Mouse (Mus musculus) ovary, adult 18-20 months (tissue): Measurements from ENCODE around the gene Zfp217.

Experiments used
- DNase-seq: peaks from one replicate; pipeline ENCODE4 v3.0.0; 2022; ENCODE audit warnings: low spot score, mixed read lengths

Zfp217 gene

DNA sequence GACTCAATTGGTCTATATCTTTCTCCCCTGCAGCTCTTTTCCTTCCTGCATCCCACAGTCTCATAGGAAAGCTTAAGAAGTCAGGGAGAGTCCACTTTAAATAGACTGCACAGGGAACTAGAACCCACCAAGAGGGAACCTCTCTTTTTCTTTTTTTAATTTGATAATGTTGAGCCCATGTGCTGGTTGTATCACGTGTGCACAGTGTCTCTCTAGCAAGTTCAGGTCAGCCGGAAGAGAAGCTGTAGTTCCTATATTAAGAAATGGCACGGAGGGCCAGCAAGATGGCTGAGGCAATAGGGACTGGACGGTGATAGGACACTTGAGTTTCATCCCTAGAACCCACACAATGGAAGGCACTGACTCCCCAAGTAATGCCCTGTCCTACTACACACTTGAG, 11.1 kb upstream of the Zfp217 start:
- DNase-seq: no peak

DNA sequence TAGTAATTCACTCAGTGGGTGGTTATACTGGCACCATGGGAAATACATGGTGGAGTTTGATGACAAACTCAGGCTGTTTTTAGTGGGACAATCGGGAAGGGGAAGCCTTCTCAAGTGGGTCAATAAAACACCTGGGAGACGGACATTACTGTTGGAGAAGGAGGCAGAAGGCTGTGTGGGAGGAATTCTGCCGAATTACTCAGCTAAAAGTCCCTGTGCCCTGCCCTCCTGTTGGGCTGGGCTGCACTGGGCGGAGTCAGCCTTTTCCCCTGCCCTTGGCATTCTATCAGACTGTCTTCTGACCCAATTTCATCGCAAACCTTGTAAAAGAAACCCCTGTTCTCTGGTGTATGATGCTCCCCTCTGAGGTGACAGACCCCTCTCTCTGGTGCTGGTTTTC, 10.3 kb upstream of the Zfp217 start:
- DNase-seq: peak; percentile 30

DNA sequence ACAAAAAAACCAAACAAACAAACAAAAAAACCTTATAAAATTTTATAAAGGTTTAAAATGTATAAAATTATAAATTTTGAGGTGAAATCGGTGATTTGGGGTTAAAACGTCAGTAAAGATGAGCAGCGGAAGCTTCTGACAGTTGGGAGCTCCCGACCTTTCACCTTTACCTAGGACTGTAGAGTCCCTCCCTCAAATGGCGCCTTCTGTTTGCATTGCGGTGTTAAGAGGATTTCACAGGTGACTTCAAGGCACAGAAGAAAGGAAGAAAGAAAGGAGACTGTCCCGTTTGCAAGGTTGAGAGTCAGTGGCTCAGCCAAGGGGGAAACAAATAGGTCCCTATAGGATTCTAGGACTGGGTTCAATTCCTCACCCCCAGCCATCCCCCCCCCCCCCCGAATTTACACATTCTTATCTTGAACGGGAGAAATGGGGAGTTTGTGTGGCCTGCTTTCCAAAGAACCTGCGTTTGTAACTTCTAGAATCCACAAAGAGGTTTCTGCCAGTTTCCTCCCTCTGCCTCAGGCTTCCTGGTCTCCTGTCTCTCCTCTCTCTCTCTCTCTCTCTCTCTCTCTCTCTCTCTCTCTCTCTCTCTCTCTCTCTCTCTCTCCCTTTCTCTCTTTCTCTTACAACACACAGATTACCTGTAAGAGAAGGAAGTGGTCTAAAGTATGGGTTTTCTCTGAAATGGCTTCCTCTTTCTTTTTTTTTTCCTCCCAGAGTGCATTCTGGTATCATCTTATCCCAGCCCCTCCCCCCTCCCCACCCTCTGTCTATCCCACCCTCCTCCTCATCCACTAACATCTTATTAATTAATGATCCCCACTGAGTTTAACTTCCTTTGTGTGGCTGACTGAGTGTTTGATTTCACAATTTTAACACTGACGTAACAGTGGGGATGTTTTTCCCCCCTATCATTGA, 9.6 kb upstream of the Zfp217 start:
- DNase-seq: no peak

DNA sequence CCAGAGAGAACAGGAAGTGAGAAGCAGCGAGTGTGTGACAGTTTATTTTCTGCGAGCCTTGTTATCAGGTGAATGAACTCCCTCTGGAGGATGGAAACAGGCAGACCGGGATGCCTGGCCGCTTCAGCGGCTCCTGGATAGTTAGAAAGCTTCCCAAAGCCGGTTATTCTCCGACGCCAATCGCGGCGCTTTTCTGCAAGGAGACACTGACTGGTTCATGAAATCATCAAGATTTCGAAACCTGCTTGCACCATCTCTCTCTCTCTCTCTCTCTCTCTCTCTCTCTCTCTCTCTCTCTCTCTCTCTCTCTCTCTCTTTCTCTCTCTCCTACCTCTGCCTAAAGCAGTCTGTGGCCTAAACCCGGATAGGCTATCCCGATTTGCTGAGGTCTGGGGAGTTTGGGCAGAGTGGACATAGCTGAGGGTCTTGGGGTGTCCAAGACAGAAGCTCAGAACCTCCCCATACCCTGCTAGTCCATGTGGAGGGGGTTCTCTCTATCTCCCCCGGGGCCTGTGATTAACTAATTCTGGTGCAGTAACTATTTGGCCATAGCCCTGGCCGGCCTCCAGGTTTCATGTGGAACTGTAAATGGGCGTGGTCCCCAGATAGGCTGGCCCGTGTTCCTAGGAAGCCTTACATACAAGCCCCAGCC, 7.3 kb upstream of the Zfp217 start:
- peak; percentile 51 for DNase-seq

DNA sequence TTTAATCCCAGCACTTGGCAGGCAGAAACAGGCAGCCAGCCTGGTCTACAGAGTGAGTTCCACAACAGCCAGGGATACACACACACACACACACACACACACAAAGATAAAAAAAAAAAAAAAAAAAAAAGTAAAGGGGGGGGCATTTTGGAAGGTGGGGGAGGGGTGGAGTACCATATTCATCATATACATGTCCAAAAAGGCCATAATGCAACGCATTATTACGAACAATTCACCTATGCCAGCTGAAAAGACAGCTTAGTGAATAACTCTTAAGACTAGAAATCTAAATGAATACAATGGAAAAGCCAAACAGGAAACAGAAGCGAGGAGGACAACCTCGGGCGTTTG, 6.8 kb upstream of the Zfp217 start:
- DNase-seq: no peak

DNA sequence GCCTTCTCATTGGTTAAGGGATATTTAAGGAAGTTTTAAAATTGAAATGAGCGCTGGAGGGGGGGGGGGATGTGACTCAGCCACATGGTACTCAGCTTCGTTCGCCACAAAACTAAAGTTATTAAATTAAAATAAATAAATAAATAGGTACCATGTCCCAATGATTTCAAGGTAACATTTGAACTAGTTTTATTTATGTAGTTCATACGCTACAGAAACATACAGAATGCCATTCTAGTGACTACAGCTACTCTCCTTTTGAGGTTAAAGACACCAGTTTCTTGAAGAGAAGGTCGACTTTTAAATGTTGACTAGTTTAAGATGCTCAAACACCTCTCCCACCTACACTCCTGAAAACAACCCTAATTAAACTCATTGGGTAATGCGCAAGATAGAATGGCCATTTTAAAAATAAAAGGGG, 6.4 kb upstream of the Zfp217 start:
- DNase-seq: no peak

DNA sequence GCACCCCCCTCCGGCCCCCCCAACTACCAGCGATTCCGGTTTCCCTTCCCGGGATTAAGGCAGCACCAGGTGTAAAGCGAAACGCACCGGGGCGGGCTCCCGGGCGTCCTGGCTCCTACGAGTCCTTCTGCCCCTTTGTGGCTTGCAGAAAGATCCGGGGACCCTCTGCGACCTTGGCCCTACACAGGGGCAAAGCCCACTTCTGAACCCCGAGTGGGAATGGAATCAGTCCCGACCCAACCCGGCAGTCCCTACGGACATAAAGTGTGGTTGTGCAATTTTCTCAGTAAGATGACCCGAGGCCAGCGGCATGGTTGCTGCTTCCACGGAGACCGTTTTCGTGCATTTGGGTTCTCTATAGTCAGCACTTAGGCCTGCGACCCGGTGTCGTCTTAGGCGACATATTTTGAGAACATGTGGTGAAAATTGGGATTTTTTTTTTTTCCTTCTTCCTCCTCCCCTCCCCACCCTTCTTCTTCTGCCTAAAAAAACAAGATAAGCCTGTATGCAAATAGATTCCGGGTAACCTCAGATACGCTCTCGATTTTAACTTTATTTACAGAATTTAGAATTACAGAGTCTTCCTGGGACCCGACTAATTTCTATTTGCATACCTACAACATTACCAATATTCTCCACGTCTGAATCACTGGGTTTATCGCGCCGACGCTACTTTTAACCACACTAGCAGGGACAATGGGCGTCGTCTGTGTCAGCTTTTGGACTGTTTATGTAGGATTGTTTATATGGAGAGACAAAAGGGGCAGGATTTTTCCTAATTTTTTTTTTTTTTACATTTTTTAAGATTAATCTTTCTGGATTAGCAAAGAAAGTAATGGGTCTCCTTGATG, 5.7 kb upstream of the Zfp217 start:
- DNase-seq: no peak

DNA sequence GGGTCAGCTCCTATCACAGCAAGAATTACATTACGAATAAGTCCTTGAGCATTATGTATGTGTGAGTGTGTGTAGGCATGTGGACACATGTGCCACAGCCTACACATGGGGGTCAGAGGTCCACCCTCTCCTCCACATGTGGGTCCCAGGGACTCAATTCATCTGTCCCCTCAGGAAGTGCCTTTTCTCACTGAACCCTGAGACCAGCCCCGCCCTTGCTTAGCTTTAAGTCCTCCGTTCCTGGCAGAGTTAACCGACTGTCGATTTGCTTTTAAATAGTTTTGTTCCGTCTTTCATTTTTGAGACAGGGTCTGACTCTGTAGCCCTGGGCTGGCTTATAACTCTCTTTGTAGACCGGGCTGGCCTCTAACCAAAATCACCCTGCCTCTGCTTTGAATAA, 5.0 kb upstream of the Zfp217 start:
- DNase-seq: no peak

DNA sequence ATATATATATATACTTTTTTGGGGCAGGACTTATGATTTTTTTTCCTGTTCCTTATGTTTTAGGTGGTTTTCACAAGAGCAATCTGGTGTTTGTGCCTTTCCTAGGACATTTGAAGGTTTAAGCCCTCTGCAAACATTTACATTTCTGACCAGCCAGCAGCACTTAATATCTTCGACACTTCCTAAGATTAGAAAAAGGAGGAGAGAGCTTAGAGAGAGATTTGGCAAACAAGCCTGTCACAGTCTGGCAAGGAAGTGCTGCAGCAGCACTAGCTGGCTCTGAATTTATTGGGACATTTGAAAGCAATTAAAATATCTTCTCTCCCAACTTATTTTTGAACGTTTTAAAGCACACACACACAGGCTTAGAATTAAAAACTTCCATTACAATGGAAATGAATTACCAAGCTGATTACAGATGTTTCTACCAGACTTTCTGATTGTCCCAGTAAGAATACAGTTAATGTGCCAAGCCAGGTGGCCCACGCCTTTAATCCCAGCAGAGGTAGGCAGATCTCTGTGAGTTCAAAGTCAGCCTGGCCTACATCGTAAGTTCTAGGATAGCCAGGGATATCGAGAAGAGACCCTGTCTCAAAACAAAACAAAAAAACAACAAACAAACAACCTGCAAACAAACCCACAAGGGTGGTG, 4.3 kb upstream of the Zfp217 start:
- DNase-seq: no peak

DNA sequence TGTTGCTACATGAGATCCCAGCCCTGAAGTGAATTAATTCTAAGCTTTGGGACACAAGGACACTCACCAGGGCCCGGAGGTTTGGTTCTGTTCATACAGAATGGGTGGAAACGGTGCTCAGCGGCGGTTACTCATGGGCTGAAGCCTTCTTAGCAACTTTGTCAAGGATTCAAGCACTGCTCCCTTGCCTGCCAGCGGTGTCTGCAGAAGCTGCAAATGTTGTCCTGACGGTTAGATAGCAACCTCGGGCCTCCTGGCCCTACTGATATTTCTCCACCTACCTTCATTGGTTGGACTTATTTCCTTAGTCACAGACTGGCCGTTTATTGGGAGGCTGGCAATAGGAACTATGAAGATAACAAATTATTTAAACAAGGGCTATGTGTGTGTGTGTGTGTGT, 3.6 kb upstream of the Zfp217 start:
- no peak for DNase-seq

DNA sequence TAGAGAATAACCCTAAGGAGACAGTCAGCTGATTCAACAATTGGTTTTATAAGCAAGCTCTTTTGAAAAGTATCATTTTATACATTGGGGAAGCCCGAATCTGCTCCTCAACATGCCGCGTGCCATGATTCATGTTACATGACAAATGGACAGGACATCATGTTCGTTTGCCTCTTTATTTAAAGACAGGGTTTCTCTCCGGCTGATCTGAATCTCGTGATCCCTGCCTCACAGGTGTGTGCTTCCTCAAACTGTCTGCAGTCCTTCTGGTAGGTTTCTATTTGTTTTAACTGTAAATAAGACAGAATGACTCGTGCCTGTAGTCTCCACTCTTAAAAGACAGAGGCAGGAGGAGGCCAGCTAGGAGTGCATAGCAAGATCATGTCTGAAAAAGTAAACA, 925 bp upstream of the Zfp217 start:
- DNase-seq: no peak

DNA sequence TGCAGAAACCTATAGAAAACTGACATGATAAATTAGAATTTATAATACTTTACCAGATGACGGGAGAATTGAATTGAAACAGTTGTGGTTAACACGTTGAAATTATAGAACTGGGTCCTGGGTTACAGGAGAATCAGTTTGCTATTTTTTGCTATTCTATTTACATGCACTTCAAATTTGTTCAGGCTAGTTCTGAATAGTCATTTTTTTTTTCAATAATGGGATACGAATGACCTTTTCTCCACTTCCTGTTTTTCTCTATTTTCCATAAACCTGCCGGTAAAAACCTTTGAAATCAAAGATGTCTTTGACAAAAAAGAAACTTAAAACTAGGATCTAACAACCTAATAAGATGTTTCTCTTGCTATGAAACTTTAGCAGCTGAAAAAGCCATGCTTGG, 733 bp downstream of the Zfp217 start:
- no peak for DNase-seq

DNA sequence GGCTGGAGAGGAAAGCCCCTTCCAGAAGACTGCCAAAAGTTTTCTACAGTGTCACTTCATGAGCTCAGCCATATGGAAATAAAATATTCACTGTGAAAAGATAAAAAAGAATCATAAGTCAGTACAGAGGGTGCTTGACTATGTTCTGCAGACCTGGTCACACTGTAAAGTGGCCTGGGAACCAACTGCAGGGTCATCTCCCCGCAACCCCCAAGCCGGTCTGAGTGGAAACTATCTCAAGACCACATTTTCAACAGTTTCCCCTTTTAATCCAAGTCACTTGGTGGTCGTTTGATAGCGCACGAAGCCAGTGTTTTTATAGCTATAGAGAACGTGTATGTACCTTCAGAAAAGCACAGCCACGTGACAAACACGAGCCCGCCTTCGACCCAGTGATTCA, 3.6 kb downstream of the Zfp217 start:
- DNase-seq: no peak

DNA sequence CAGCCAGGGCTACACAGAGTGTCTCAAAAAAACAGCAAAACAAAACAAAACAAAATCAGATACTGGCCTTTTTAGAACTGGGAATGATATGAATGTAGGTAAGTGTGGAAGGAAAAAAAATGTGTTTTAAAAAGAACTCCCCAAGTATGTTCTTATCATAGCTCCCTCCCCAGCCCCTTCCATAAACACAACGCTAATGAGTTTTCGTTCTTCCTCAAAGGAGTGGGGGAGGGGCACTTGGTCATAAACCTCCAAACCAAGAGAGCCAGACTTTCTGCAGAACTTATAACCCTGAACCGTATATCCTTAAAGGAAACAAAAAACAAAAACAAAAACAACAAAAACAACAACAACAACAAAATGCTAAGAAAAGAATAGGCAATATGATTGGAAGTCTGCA, 4.0 kb downstream of the Zfp217 start:
- no peak for DNase-seq

DNA sequence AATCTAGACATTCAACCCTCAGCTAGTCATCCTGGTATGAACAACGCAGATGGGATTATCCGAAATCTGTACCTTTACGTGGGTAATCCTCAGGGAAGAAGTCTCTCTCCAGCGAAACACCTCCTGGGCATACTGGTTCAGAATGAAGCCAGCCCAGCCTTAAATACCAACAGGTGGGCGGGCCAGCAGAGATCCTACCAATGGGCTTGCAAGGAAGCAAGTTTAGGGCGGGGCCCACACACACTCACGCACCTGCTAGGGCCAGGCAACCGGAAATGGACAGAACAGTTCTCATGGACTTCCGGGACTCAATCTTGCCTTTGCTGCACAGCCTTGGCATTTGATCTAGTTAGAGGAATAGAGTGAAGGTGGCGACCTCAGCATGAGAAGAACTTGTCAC, 5.4 kb downstream of the Zfp217 start:
- DNase-seq: no peak

DNA sequence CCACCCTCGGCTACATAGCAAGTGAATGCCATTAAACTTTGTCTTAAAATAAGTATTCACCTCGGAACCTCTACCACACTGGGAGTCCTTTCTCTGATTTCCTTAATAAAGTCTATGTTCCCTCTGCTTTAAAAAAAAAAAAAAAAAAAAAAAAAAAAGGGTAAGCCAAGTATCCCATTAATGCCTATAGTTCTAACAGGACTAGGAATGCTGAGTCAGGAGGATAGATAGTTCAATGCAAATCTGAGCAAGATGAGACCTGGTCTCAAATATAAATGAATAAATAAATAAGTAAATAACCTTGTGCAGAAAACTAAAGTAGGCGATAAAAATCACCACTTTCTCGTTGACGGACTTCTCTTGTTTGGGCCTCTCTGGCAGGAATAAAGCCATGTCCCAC, 6.4 kb downstream of the Zfp217 start:
- DNase-seq: no peak

DNA sequence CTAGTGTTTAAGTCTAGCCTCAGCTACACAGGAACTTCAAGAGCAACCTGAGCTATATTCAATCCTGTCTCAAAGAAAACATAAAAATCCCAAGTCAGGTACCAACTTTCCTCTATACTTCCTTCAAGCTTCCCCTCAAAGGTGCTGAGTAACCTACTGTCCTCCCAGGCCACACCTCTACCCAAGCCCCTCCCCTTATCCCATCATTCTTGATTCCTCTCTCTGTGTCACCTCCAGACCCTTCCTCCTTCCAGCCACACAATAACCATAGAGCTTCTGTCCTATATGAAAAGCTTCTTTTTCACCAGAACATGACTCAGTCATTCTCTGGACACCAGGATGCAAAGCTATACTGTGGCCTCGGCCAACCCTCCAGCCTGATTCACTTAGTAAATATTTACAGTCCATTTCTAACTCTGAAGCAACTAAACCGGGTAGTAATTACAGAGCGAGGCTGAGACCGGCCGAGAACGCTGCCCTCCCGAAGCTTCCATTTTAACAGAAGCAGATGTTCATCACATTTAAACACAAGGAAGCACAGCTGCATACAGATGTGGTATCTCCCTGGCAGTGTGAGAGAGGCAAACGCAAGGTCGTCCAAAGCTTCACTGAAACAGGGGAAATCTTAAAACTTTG, 8.4 kb downstream of the Zfp217 start:
- DNase-seq: no peak

DNA sequence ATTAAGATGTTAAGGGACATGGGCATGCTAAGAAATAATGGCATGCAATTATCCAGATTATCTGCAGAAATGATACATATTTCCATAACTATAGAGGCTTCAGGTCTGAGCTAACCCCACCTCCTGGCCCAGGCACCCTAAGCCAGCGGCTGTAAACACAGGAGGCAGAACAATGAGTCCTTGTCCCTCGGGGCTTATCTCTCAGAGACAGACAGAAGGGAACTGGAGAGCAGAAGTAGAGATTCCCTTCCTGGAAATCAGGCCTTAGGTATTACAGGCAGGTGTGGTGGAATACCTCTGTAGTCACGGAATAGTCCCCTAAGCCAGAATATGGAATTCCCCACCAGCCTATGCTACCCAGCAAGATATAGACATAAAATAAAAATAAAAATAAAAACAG, 11.0 kb downstream of the Zfp217 start:
- DNase-seq: no peak

DNA sequence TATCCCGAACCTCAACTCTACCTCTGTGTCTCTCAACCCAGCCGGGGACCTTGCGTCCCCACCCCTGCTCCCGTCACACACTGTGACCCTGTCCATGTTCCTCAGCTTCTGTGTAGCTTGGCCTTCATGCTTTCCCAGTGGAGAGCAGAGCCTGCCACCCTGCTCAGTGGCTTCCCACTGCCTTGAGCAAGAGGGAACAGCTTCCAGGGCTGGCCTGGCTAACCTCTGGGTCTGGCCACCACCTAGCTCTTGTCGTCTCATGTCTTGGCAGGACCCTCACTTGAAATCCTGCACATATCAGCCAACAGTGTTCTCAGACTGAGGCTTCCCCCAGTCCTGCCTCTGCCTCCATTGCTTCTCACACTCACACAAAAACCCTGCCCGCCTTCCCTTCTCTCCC, 12.1 kb downstream of the Zfp217 start:
- no peak for DNase-seq

DNA sequence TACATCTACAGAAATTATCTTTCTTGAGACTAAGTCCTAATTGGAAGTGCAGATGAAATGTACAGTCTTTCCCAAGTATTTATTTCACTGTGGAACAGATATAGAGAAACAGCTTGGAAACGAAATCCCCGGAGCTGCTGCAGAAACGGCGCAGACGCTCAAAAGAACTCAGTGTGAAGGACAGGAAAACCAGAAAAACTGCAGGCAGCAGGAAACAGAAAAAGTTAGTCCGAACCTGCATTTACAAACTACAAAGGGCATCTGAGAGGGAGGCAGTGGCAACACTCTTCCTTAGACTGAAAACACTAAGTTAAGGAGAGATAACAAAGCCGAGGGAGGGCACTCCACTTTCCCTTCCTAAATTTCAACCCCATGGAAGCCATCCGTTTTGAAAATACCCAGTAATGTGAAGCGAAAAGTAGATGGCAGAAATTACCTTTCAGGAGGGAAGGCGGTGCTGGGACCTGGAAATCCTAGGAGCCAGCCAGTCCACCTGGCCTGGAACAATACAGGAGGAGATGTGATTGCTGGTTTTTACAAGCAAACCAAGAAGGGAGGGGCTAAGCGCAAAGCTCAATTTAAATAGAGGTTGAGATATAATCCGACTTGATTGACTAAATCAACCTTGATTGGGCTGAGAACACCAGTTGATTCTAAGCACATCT, 13.7 kb downstream of the Zfp217 start:
- no peak for DNase-seq

DNA sequence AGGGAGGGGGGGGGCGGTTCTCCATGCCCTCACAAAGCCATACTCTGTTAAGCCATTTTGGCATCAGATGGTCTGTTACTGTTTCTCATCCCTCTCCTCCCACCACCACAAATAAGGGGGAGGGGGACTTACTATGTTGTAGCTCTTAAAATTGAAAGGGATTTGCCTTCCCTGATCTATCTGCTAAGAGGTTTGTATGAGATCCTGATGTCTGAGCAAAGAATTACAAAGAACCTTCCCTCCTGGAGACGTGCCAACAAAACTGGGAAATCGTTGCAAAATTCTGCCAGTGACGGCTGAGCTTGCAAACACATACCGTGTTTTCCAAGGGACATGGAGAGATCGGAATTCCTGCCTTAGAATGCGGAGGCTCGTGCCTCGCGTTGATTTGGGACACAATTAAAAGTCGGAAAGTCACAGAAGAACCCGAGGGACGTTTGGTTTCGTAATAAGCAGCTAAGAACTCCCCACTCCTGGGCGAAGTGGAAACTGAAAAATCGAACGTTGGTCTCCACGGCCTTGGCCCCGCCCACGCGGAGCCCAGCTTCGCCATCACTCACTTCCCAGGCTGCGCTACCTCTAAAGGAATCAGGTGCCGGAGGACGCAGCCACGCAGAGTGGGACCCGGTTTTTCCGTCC, 14.7 kb downstream of the Zfp217 start:
- peak; percentile 69 for DNase-seq
